Mouse (Mus musculus) macrophage (primary cell): ENCODE measurements around the gene Gpr37l1. TPM values are rescaled to one million over a fixed set of nuclear protein-coding genes. Genes with fewer than 3 reads are reported as not detected.

Experiments
- H3K27ac ChIP-seq: fragments of 350-480 bp; formaldehyde crosslinking; 2 replicates; pipeline ENCODE4 v1.9.0; 2021
- H3K36me3 ChIP-seq: fragments of 350-480 bp; formaldehyde crosslinking; 2 replicates; pipeline ENCODE4 v1.9.0; 2021; ENCODE audit errors: inconsistent target
- H3K4me3 ChIP-seq: fragments of 350-480 bp; formaldehyde crosslinking; 2 replicates; pipeline ENCODE4 v1.9.0; 2021; ENCODE audit errors: inconsistent target
- H3K79me2 ChIP-seq: fragments of 350-480 bp; formaldehyde crosslinking; 2 replicates; pipeline ENCODE4 v1.9.0; 2021; ENCODE audit errors: inconsistent target
- WGBS: methylation state at CpG from one replicate; pipeline ENCODE4 v1.1.7; 2026; ENCODE audit warnings: inconsistent platforms; ENCODE audit not compliant: missing documents; 5-methylcytosine and 5-hydroxymethylcytosine counted together
- polyA plus RNA-seq: library from polyadenylated mRNA; stranded (reverse); fragments of 250-400 nt; gene quantifications from 3 replicates; pipeline ENCODE4 v1.2.4, GENCODE M21; 2018; ENCODE audit warnings: inconsistent platforms

The Gpr37l1 gene
- polyA plus RNA-seq, 1 experiment from 2014 or later = not detected

- Histone ChIP-seq H3K4me3 (peak overlapping the region; percentile 96), H3K27ac (peak overlapping the region; percentile 87), H3K36me3 (peaks cover 35% of the 10 kb centered on the region; the same call in 1 of the 2 replicates), H3K79me2 (peaks cover 48% of the 10 kb centered on the region)
- 1% methylated on average over 69 of the region's 69 CpGs for WGBS
Measured at GRCm38 (mm10) chr1:135146946-135147701, 20.4 kb downstream of the Gpr37l1 start.

- peak within 1 kb of the TSS; percentile 96 for H3K4me3 ChIP-seq
- H3K27ac ChIP-seq = peak within 1 kb of the TSS; percentile 87
- WGBS = 4% methylated on average over 77 of the region's 78 CpGs
- H3K79me2 ChIP-seq = peaks cover 40% of the 10 kb centered on the region
- peaks cover 33% of the 10 kb centered on the region; the same call in 1 of the 2 replicates for H3K36me3 ChIP-seq
Measured at GRCm38 (mm10) chr1:135146077-135146945, 21.2 kb downstream of the Gpr37l1 start, which contains the start of gene Arl8a. Arl8a (plus strand) TSS chr1:135146824.

- 96% methylated on average over 2 of the region's 2 CpGs for WGBS
- Histone ChIP-seq H3K27ac (no peak overlapping the region), H3K36me3 (peaks cover 51% of the 10 kb centered on the region; the same call in 1 of the 2 replicates), H3K4me3 (no peak overlapping the region), H3K79me2 (peaks cover 16% of the 10 kb centered on the region)
Measured at GRCm38 (mm10) chr1:135143940-135144339, 23.5 kb downstream of the Gpr37l1 start.

GRCm38 (mm10) chr1:135142452-135142851 is 25.0 kb downstream of the Gpr37l1 start:
- Histone ChIP-seq H3K36me3 (peaks cover 61% of the 10 kb centered on the region), H3K79me2 (peaks cover 1% of the 10 kb centered on the region), H3K4me3 (no peak overlapping the region), H3K27ac (no peak overlapping the region)
- 92% methylated on average over 2 of the region's 2 CpGs for WGBS

GRCm38 (mm10) chr1:135139906-135140305 is 27.6 kb downstream of the Gpr37l1 start:
- no peak overlapping the region for H3K27ac ChIP-seq
- peaks cover 66% of the 10 kb centered on the region for H3K36me3 ChIP-seq
- WGBS = 86% methylated on average over 2 of the region's 2 CpGs
- no peak overlapping the region for H3K4me3 ChIP-seq
- H3K79me2 ChIP-seq = peaks cover 2% of the 10 kb centered on the region; the same call in 1 of the 2 replicates

GRCm38 (mm10) chr1:135136500-135136899 is 31.0 kb downstream of the Gpr37l1 start:
- Histone ChIP-seq H3K27ac (no peak overlapping the region), H3K79me2 (peaks cover 27% of the 10 kb centered on the region), H3K4me3 (no peak overlapping the region), H3K36me3 (peaks cover 37% of the 10 kb centered on the region)
- WGBS = 14% methylated on average over 1 of the region's 1 CpGs

- Histone ChIP-seq H3K79me2 (peaks cover 27% of the 10 kb centered on the region), H3K4me3 (no peak overlapping the region), H3K36me3 (peaks cover 28% of the 10 kb centered on the region), H3K27ac (no peak overlapping the region)
- WGBS = 44% methylated on average over 8 of the region's 8 CpGs
Measured at GRCm38 (mm10) chr1:135135111-135135787, 32.2 kb downstream of the Gpr37l1 start.

GRCm38 (mm10) chr1:135133678-135134435 is 33.6 kb downstream of the Gpr37l1 start:
- H3K79me2 ChIP-seq = peaks cover 27% of the 10 kb centered on the region
- 24% methylated on average over 10 of the region's 10 CpGs for WGBS
- H3K27ac ChIP-seq = peak overlapping the region; percentile 97
- peaks cover 14% of the 10 kb centered on the region for H3K36me3 ChIP-seq
- H3K4me3 ChIP-seq = peak overlapping the region; percentile 59

- peaks cover 27% of the 10 kb centered on the region for H3K79me2 ChIP-seq
- 6% methylated on average over 9 of the region's 9 CpGs for WGBS
- peaks cover 8% of the 10 kb centered on the region; the same call in 1 of the 2 replicates for H3K36me3 ChIP-seq
- H3K4me3 ChIP-seq = peak overlapping the region; percentile 59
- H3K27ac ChIP-seq = peak overlapping the region; percentile 97
Measured at GRCm38 (mm10) chr1:135132893-135133369, 34.5 kb downstream of the Gpr37l1 start.

GRCm38 (mm10) chr1:135132473-135132872 is 35.0 kb downstream of the Gpr37l1 start, which contains the start of gene Ptpn7:
Ptpn7 (plus strand) TSS chr1:135132700.
- 1% methylated on average over 10 of the region's 10 CpGs for WGBS
- H3K36me3 ChIP-seq = peaks cover 5% of the 10 kb centered on the region; the same call in 1 of the 2 replicates
- peak within 1 kb of the TSS; percentile 97 for H3K27ac ChIP-seq
- H3K79me2 ChIP-seq = peaks cover 27% of the 10 kb centered on the region
- peak within 1 kb of the TSS; percentile 59 for H3K4me3 ChIP-seq

GRCm38 (mm10) chr1:135131560-135131959 is 35.9 kb downstream of the Gpr37l1 start:
- Histone ChIP-seq H3K27ac (peak overlapping the region; percentile 97), H3K4me3 (no peak overlapping the region), H3K36me3 (no peaks in the 10 kb centered on the region), H3K79me2 (peaks cover 27% of the 10 kb centered on the region)
- 6% methylated on average over 7 of the region's 8 CpGs for WGBS

GRCm38 (mm10) chr1:135131034-135131433 is 36.4 kb downstream of the Gpr37l1 start:
- Histone ChIP-seq H3K4me3 (no peak overlapping the region; the same call in 1 of the 2 replicates), H3K36me3 (no peaks in the 10 kb centered on the region), H3K79me2 (peaks cover 27% of the 10 kb centered on the region), H3K27ac (peak overlapping the region; percentile 97)
- WGBS = 4% methylated on average over 6 of the region's 6 CpGs

GRCm38 (mm10) chr1:135130376-135131018 is 37.0 kb downstream of the Gpr37l1 start:
- H3K36me3 ChIP-seq = no peaks in the 10 kb centered on the region
- WGBS = 8% methylated on average over 1 of the region's 2 CpGs
- H3K27ac ChIP-seq = peak overlapping the region; percentile 97
- H3K79me2 ChIP-seq = peaks cover 27% of the 10 kb centered on the region
- H3K4me3 ChIP-seq = no peak overlapping the region; the same call in 1 of the 2 replicates
